Mouse (Mus musculus) MEL (cell line): ENCODE measurements at regions not wholly inside any gene's neighbourhood (a gene's known extent, or its start where the extent isn't known, plus 50 kb on each side); places are given as distances from the start of the nearest gene placed in this dataset.

Experiments used
- DNase-seq: peaks from one replicate; pipeline ENCODE4 v3.0.0; 2011; ENCODE audit warnings: low read depth, low spot score
- H3K27ac ChIP-seq: 2 replicates; pipeline ENCODE4 v1.5.1; 2012; ENCODE audit warnings: low read depth, mild to moderate bottlenecking, control low read depth, low read length, moderate library complexity; ENCODE audit not compliant: control insufficient read depth
- H3K27me3 ChIP-seq, 2 experiments: fragments of 150-350 bp in 1 of 2; sonication (generic) in 1 of 2; 2 replicates each; pipeline ENCODE4 v1.6.1; 2012; ENCODE audit warnings: low read length in 2 of 2, mild to moderate bottlenecking in 2 of 2, improper control_type of control experiment in 1 of 2, moderate library complexity in 1 of 2; ENCODE audit not compliant: insufficient read depth in 2 of 2, control insufficient read depth in 1 of 2
- H3K36me3 ChIP-seq, 2 experiments: 2 replicates each; pipeline ENCODE4 v1.6.1; 2012 to 2014; ENCODE audit warnings: low read length in 2 of 2, improper control_type of control experiment in 1 of 2, inconsistent platforms in 1 of 2, mild to moderate bottlenecking in 1 of 2; ENCODE audit not compliant: insufficient read depth in 2 of 2, control insufficient read depth in 1 of 2
- H3K4me1 ChIP-seq, 2 experiments: fragments of 150-350 bp in 1 of 2; sonication (generic) in 1 of 2; 2 replicates each; pipeline ENCODE4 v1.6.1; 2012; ENCODE audit warnings: low read length in 2 of 2, improper control_type of control experiment in 1 of 2, mild to moderate bottlenecking in 1 of 2; ENCODE audit not compliant: insufficient read depth in 2 of 2, control insufficient read depth in 1 of 2
- H3K4me3 ChIP-seq, 2 experiments: fragments of 150-350 bp in 1 of 2; sonication (generic) in 1 of 2; 2 replicates each; pipeline ENCODE4 v1.5.1; 2012; ENCODE audit warnings: low read depth in 2 of 2, low read length in 2 of 2, mild to moderate bottlenecking in 2 of 2, moderate library complexity in 2 of 2, control low read depth in 1 of 2, improper control_type of control experiment in 1 of 2; ENCODE audit not compliant: control insufficient read depth in 1 of 2, insufficient read depth in 1 of 2
- H3K79me2 ChIP-seq: 2 replicates; pipeline ENCODE4 v1.6.1; 2012; ENCODE audit warnings: mild to moderate bottlenecking, low read length, moderate library complexity; ENCODE audit not compliant: control insufficient read depth, poor library complexity, insufficient read depth
- H3K9ac ChIP-seq: 2 replicates; pipeline ENCODE4 v1.6.1; 2012; ENCODE audit warnings: low read depth, mild to moderate bottlenecking, control low read depth, low read length, moderate library complexity; ENCODE audit not compliant: control insufficient read depth, poor library complexity, severe bottlenecking
- H3K9me3 ChIP-seq: fragments of 150-350 bp; sonication (generic); replicated peaks from 2 replicates; pipeline ENCODE4 v1.6.1; 2012; ENCODE audit warnings: mild to moderate bottlenecking, low read length, improper control_type of control experiment, moderate library complexity; ENCODE audit not compliant: insufficient read depth
- CTCF ChIP-seq, 3 experiments: IDR thresholded peaks in 2 of 3; conservative IDR thresholded peaks in 1 of 3; 2 replicates each; pipeline ENCODE4 v1.5.1; 2011 to 2012; ENCODE audit warnings: low read length in 3 of 3, low read depth in 2 of 3, mild to moderate bottlenecking in 2 of 3, improper control_type of control experiment in 1 of 3, inconsistent platforms in 1 of 3, mixed read lengths in 1 of 3, moderate library complexity in 1 of 3; ENCODE audit not compliant: control insufficient read depth in 1 of 3, insufficient read depth in 1 of 3, poor library complexity in 1 of 3, severe bottlenecking in 1 of 3
- E2F4 ChIP-seq: IDR thresholded peaks from 2 replicates; pipeline ENCODE4 v1.6.1; 2011; ENCODE audit warnings: low read depth, low read length, improper control_type of control experiment, borderline replicate concordance
- ELF1 ChIP-seq: IDR thresholded peaks from 2 replicates; pipeline ENCODE4 v1.6.1; 2014; ENCODE audit warnings: low read depth, mild to moderate bottlenecking, inconsistent platforms, low read length, improper control_type of control experiment, moderate library complexity
- EP300 ChIP-seq, 2 experiments: IDR thresholded peaks; 2 replicates each; pipeline ENCODE4 v1.6.1; 2011; ENCODE audit warnings: improper control_type of control experiment in 2 of 2, low read length in 2 of 2, low read depth in 1 of 2, mild to moderate bottlenecking in 1 of 2
- ETS1 ChIP-seq: IDR thresholded peaks from 2 replicates; pipeline ENCODE4 v1.6.1; 2012; ENCODE audit warnings: low read depth, mild to moderate bottlenecking, inconsistent platforms, low read length, improper control_type of control experiment, moderate library complexity
- GATA1 ChIP-seq: IDR thresholded peaks from 2 replicates; pipeline ENCODE4 v1.6.1; 2011; ENCODE audit warnings: low read depth, low read length, improper control_type of control experiment
- JUND ChIP-seq: IDR thresholded peaks from 2 replicates; pipeline ENCODE4 v1.6.1; 2011; ENCODE audit warnings: low read depth, mild to moderate bottlenecking, improper control_type of control experiment, low read length
- MAFK ChIP-seq: IDR thresholded peaks from 2 replicates; pipeline ENCODE4 v1.6.1; 2011; ENCODE audit warnings: low read depth, mild to moderate bottlenecking, low read length, improper control_type of control experiment, borderline replicate concordance
- MXI1 ChIP-seq: IDR thresholded peaks from 2 replicates; pipeline ENCODE4 v1.6.1; 2011; ENCODE audit warnings: mild to moderate bottlenecking, low read depth, low read length, improper control_type of control experiment
- NELFE ChIP-seq: IDR thresholded peaks from 2 replicates; pipeline ENCODE4 v1.6.1; 2011; ENCODE audit warnings: low read depth, low read length, improper control_type of control experiment
- NRF1 ChIP-seq: IDR thresholded peaks from 2 replicates; pipeline ENCODE4 v1.6.1; 2014; ENCODE audit warnings: low read depth, mild to moderate bottlenecking, inconsistent platforms, low read length, improper control_type of control experiment, moderate library complexity; ENCODE audit not compliant: poor library complexity, insufficient read depth, severe bottlenecking
- RAD21 ChIP-seq: IDR thresholded peaks from 2 replicates; pipeline ENCODE4 v1.6.1; 2011; ENCODE audit warnings: mild to moderate bottlenecking, low read depth, low read length, improper control_type of control experiment
- RCOR1 ChIP-seq: IDR thresholded peaks from 2 replicates; pipeline ENCODE4 v1.6.1; 2012; ENCODE audit warnings: low read depth, mild to moderate bottlenecking, inconsistent platforms, low read length, improper control_type of control experiment
- TCF12 ChIP-seq: IDR thresholded peaks from 2 replicates; pipeline ENCODE4 v1.6.1; 2014; ENCODE audit warnings: low read depth, mild to moderate bottlenecking, inconsistent platforms, low read length, improper control_type of control experiment, moderate library complexity
- USF2 ChIP-seq, 2 experiments: IDR thresholded peaks; 2 replicates each; pipeline ENCODE4 v1.6.1; 2011 to 2012; ENCODE audit warnings: improper control_type of control experiment in 2 of 2, low read length in 2 of 2, borderline replicate concordance in 1 of 2, inconsistent platforms in 1 of 2, low read depth in 1 of 2, mild to moderate bottlenecking in 1 of 2; ENCODE audit not compliant: insufficient read depth in 1 of 2

GRCm38 (mm10) chr15:16404077-16404476, 324.5 kb upstream of the Cdh9 start:
- Histone ChIP-seq H3K27me3 (no peaks in the 10 kb centered on the region), H3K36me3 (no peaks in the 10 kb centered on the region), H3K4me3 (no peak overlapping the region), H3K4me1 (no peaks in the 10 kb centered on the region), H3K27ac (no peak overlapping the region), H3K79me2 (no peaks in the 10 kb centered on the region), H3K9ac (no peak overlapping the region), H3K9me3 (no peaks in the 10 kb centered on the region)
- no peak for TF ChIP-seq MXI1
- no peak for DNase-seq

GRCm38 (mm10) chr15:16406203-16406602, 322.4 kb upstream of the Cdh9 start:
- no peak overlapping the region for H3K27ac ChIP-seq
- no peaks in the 10 kb centered on the region for H3K36me3 ChIP-seq
- no peaks in the 10 kb centered on the region for H3K9me3 ChIP-seq
- no peak overlapping the region for H3K9ac ChIP-seq
- no peaks in the 10 kb centered on the region for H3K4me1 ChIP-seq
- H3K27me3 ChIP-seq, result no peaks in the 10 kb centered on the region
- no peak for DNase-seq
- H3K79me2 ChIP-seq, result no peaks in the 10 kb centered on the region
- H3K4me3 ChIP-seq, result no peak overlapping the region
- no peak for TF ChIP-seq JUND

DNA sequence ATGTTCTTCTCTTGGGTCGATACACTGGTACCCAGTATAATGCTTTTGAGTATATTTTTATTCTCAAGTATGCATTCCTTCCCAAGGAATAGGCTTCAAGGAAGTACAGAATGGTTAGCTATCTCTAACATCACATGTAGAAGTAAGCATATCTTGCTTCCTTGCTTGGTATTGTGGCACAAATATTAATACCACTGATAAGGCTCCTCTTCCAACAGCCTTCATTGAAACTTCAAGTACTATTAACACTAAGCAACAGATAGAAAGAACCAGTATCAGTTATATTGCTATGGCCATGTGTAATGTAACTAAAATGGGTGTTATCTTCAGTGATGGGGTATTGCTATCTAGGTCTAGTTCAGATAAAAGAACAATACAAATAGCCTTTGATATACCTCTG, 316.9 kb upstream of the Cdh9 start:
- Histone ChIP-seq H3K36me3 (peaks cover 0 to 4% of the 10 kb centered on the region in 2 experiments; a peak in 1 of 4 replicates), H3K9ac (no peak overlapping the region), H3K4me3 (no peak overlapping the region), H3K27me3 (no peaks in the 10 kb centered on the region), H3K4me1 (no peaks in the 10 kb centered on the region), H3K27ac (no peak overlapping the region), H3K79me2 (no peaks in the 10 kb centered on the region), H3K9me3 (no peaks in the 10 kb centered on the region)
- no peak for TF ChIP-seq RAD21
- TF ChIP-seq GATA1, result peak; percentile 50
- TF ChIP-seq CTCF (IDR thresholded peaks at IDR 0.05 in 2 of 3, conservative IDR thresholded peaks at IDR 0.05 in 1 of 3; ENCODE audit: control insufficient read depth in 1 of 3, insufficient read depth in 1 of 3, low read depth in 2 of 3, low read length in 3 of 3, poor library complexity in 1 of 3, severe bottlenecking in 1 of 3), result no peak
- TF ChIP-seq E2F4, result no peak
- TF ChIP-seq NELFE, result no peak
- TF ChIP-seq ETS1, result peak; percentile 42; the same call in 1 of the 2 replicates
- TF ChIP-seq NRF1, result no peak
- TF ChIP-seq EP300 (IDR thresholded peaks at IDR 0.05; ENCODE audit: low read depth in 1 of 2, low read length in 2 of 2), result peak; percentile 57 to 61; a peak in 3 of 4 replicates
- TF ChIP-seq RCOR1, result no peak
- TF ChIP-seq USF2 (IDR thresholded peaks at IDR 0.05; ENCODE audit: borderline replicate concordance in 1 of 2, insufficient read depth in 1 of 2, low read depth in 1 of 2, low read length in 2 of 2), result no peak
- TF ChIP-seq MAFK, result no peak
- TF ChIP-seq TCF12, result peak; percentile 66; the same call in 1 of the 2 replicates
- TF ChIP-seq MXI1, result no peak
- no peak for TF ChIP-seq ELF1
- DNase-seq, result peak; percentile 19
